Mouse (Mus musculus) frontal cortex, postnatal 36 days (tissue): ENCODE results near the gene Angptl7.

Experiments used
- DNase-seq, 2 experiments: peaks; one replicate each; pipeline ENCODE4 v3.0.0; 2022; ENCODE audit warnings: low spot score in 2 of 2

The Angptl7 gene

GRCm38 (mm10) chr4:148500410-148500867 lies at the start of gene Angptl7:
Angptl7 (minus strand) TSS chr4:148500460.
- DNase-seq, result no peak

- no peak for DNase-seq
Observed at GRCm38 (mm10) chr4:148549106-148549505, 48.8 kb upstream of the Angptl7 start.

DNA sequence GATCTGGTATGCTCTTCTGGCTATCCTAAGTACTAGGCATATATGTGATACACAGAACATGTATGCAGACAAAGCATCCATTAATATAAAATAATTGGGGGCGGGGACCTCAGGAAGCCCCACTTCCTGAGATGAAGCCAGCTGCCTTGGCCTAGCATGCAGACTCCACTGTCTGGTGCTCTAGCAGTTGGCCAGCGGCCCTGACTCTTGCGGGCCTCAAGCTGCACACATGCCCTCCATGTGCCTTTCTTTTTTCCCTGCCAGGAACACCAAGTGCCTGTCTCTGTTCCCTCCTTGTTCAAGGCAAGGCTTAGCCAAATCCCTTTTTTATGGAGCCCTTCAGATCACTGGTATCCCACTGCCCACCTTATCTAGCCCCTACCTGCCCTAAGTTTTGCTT lies 35.6 kb upstream of the Angptl7 start:
- no peak for DNase-seq

DNA sequence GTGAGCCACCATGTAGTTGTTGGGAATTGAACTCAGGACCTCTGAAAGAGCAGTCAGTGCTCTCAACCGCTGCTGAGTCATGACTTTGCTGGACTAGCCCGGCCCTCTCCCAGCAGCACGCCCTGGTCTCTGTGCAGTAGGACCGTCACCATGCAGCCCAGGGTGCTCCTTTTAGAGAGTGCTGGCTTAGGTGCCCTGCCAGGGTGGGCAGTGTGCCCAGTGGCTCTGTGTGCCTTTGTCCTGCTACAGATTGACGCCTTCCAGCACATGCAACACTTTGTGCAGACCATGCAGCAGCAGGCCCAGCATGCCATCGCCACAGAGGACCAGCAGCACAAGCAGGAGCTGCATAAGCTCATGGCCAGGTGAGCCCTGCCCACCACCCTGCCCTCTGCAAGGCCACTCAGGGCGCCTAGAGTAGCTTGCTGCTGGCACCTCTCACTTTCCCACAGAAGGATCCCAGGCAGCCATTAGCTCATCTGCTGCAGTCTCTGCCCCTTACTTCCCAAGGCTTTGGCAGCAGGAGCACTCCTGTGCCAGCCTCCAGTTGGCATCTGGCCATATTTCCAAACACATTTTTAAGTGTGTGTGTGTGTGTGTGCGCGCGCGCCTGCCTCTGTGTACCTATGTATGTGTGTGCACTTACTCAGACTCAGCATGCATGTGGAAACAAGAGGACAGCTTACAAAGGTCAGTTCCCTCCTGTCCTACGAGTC lies 33.5 kb upstream of the Angptl7 start:
- DNase-seq, result no peak

GRCm38 (mm10) chr4:148532516-148532915 lies 32.3 kb upstream of the Angptl7 start:
- no peak for DNase-seq

DNA sequence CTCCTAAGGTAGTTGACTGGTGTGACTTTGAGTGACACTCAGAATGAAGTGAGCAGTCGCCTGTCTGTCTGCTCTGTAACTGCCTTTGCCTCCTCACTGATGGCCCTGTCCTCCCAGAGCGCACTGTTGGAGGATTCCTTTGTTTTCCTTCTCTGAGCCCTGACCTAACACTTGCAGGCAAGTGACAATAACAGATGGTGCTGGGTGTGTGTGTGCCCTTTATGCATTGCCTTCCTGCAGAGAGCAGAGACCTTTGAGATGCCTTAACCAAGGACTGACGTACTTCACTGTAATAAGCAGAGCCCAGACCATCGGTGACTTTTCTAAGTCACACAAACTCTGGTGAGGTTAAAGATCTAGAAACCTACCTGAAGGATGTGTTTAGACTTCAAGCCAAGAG lies 31.1 kb upstream of the Angptl7 start:
- no peak for DNase-seq

GRCm38 (mm10) chr4:148530778-148531177 lies 30.5 kb upstream of the Angptl7 start:
- DNase-seq, result no peak

- DNase-seq, result no peak
Observed at GRCm38 (mm10) chr4:148530351-148530750, 30.1 kb upstream of the Angptl7 start.

DNA sequence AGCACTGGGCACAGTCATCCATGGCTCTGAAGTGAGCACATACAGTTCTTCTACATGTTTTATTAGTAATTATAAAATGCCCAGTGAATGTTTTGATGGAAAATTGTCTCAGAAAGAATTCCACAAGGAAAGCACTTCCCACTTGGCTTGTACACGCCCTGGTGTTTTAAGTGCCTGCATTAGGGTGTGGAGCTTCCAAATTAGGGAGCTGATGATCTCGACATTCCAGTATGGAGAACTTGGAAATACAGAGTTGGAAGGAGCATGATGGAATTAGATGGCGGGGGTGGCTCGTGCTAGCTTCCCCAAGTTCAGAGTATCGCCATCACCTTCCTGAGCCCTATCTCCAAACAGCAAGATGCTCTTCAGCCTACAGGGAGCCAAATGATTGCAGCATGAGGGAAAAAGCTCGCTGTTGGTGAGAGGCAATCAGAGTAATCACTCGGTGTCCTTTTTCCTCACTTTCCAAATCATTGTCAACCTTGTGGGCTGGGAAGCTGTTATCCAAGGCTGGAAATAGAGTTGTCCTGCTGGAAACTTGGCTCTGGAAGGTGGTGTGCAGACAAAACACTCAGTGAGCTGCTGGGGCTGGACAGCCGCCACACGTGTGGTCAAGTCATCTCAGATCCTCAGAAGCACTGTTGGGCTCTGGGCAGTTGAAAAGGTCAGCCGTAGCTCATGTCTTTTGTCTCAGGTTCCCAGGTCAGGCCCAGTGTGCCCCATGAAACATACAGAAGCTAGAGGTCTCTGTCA lies 27.1 kb upstream of the Angptl7 start:
- no peak for DNase-seq

- no peak for DNase-seq
Observed at GRCm38 (mm10) chr4:148523538-148523937, 23.3 kb upstream of the Angptl7 start.

DNA sequence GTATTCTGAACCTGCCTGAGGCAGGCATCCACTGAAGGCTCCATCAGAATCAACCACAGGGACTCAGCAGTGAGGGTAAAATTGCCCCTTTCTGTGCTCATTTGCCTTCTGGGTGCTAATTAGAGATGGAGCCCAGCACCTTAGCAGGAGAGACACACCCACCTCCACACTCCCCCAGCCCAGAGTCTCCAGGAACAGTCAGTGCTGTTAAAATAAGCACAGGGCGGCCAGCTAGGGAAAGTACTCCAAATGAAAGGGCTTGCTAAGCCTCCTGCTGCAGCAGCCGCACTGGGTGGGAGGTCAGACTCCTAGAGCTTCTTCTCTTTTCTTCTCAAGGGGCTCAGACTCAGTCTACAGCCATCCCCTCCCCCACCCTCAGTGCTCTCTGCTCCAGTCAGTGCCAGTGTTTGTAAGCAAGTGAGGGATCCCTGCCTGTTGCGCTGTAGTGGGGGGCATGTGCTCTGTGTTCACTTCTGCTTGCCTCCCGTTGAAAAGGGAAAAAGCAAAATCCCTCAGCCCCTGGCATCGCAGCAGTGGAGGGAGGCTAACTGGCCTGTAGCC lies 18.1 kb upstream of the Angptl7 start:
- peak in 1 of 2 experiments; percentile 26 for DNase-seq

DNA sequence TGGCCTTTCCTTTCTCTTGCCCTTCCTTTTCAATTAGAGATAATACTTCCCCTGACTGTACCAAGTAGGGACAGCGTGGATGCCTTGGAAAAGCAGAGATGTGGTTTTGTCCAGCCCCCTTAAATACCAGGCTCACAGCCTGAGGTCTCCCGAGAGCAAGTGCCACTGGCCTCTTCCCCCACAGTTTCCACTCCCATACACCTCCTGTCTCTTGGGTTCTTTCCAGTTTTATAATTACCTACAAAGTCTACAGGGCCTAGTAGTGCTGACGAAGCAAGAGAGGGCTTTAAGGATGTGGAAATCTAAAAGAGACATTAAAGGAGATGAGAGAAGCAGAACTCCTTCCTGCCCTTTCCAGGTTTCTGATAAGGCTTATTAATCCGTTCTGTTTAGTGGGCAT lies 17.5 kb upstream of the Angptl7 start:
- no peak for DNase-seq

DNA sequence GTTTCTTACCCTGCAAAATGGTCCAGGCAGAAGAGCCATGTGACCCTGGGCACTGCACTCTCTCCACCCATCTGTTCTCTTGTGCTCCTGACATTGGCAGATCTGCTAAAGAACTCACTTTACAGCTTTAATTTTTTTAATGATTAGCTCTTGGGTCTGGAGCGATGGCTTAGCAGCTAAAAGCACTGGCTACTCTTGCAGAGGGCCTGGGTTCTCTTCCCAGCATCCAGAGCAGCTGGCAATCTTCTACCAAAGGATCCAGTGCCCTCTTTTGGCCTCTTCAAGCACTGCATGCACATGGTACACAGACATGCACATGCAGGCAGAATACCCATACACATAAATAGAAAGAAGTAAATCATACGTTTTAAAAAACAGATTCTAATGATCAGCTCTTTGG lies 15.1 kb upstream of the Angptl7 start:
- DNase-seq, result no peak

DNA sequence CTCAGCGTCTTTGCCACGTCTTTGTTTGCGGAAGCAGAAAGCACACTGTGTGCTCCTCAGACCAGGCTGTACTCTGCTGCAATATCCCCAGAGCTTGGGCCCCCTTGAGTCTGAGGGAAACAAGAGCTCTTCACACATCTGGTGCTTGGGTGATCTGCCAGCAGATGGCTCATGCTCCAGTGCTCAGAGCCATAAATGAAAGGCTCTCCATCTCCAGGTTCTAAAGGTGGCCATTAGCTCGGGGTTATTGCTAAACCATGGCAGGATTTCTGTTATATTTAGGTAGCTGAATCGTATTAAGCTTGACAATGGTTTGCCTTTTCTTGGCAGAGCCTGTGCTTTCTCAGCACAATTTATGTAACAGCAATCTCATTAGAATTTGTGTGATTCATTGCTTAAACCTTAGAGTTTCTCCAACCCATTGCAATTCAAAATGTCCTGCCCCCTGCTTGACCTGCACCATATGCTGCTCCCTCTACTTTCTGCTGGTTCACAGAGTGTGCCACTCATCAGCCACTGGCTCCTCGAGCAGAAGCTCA lies 12.8 kb upstream of the Angptl7 start:
- DNase-seq, result peak in 1 of 2 experiments; percentile 43

DNA sequence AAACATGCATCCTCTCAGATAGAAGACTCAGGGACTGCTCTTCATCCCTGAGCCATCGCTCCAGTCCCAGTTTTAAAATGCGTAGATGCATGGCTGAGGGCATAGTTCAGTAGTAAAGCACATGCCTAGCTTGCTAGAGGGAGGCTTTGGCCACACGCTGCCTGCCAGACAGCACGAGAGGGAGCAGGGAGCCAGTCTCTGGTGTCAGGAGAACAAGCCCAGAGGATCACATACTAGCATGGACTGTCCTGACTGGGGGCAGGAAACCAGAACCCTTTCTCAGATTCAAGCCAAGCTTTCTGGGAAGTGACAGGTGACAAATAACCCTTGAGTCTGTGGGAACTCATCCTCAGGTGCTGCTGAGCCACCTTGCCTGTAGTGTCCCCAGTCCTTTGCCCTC lies 11.1 kb upstream of the Angptl7 start:
- no peak for DNase-seq

DNA sequence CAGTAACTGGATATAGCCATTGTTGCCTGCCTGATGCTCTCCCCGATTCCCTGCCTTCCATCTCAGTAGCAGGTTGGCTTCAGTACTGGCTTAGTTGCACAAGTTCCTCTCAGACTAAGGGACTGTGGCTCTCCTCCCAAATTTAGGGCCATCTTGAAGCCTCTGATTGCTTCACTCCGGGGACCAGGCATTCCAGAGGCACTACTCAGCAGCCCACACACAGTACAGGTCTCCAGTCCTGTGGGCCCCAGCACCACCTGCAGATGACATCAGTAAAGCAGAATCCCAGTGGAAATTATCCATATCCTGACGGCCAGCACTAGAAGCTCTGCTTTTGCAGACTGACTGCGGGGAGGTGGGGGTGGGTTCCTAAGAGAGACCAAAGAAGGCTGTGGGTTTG lies 10.4 kb upstream of the Angptl7 start:
- no peak for DNase-seq

DNA sequence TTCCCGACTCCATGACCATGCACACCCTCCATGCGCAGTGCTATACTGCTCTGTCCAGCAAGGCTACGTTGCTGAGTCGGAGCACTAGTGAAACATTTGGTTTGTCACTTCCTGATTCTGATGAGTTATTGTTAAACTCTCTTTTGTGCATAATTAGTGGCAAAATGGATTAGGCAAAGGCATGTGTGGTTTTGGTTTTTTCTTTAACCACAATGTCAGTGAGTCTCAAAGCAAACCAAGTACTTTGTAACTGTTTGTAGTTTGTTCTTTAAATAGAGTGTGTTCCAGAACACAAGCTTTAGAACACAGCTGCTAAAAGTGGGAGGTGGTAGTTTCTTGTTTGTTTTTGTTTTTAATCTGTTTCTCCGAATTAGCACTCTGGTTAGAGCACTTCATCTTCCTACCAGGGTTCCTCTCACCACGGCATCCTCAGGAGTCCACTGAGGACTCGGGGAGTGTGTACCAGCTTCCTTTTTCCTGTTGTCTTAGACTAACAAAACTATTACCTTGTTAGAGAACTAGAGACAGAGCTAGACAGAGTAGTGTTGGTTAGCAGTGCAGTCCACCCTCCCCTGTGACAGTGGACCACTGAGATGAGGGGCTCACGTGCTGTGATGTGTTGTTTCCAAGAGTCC lies 9.3 kb upstream of the Angptl7 start:
- DNase-seq, result no peak

GRCm38 (mm10) chr4:148508084-148508849 lies 8.0 kb upstream of the Angptl7 start:
- DNase-seq, result peak in 1 of 2 experiments; percentile 56

DNA sequence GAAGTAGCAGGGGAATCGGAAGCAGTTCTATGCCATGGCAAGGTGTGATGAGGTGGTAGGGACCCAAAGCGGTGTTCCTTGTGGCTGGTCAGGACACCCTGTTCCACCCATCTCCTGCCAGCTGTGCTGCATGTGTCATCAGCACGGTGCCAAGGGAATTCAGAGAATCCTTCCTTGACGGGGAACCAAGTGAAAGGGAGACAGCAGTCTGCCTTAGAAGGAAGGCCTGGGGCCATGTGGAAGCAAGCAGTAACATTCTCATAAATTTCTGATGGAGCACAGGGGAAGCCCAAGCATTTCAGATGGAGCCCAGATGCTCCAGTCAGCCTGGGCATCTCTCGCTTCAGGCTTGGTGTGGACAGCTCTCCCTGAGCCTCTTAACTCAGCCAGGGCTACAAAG lies 7.3 kb upstream of the Angptl7 start:
- no peak for DNase-seq

GRCm38 (mm10) chr4:148504497-148504959 lies 4.3 kb upstream of the Angptl7 start:
- DNase-seq, result peak in 1 of 2 experiments; percentile 46
